Mouse (Mus musculus) myocyte (in vitro differentiated cells): ENCODE data around the gene Trim67. TPM values are rescaled to one million over a fixed set of nuclear protein-coding genes. Genes with fewer than 3 reads are reported as not detected.

Source experiments
- H3K27me3 ChIP-seq: one replicate; pipeline ENCODE4 v1.6.1; 2011; ENCODE audit not compliant: control insufficient read depth, insufficient read depth, insufficient read length
- H3K36me3 ChIP-seq: one replicate; pipeline ENCODE4 v1.6.1; 2011; ENCODE audit not compliant: control insufficient read depth, insufficient read depth
- H3K4me2 ChIP-seq: one replicate; pipeline ENCODE4 v1.6.1; 2011; ENCODE audit warnings: low read depth, control low read depth
- H3K4me3 ChIP-seq: one replicate; pipeline ENCODE4 v1.5.1; 2011; ENCODE audit warnings: mild to moderate bottlenecking, control low read depth, moderate library complexity
- H3K79me2 ChIP-seq: one replicate; pipeline ENCODE4 v1.6.1; 2011; ENCODE audit not compliant: control insufficient read depth, insufficient read depth
- H3ac ChIP-seq: one replicate; pipeline ENCODE4 v1.6.1; 2011; ENCODE audit not compliant: control insufficient read depth, insufficient read length
- CEBPB ChIP-seq: IDR thresholded peaks from 2 replicates; pipeline ENCODE4 v1.6.1; 2011; ENCODE audit warnings: mild to moderate bottlenecking, moderate library complexity; ENCODE audit not compliant: poor library complexity, insufficient read depth, severe bottlenecking
- E2F4 ChIP-seq: IDR thresholded peaks from one replicate; pipeline ENCODE4 v1.6.1; 2011; ENCODE audit warnings: mild to moderate bottlenecking, control low read depth, moderate library complexity; ENCODE audit not compliant: insufficient read depth
- MAX ChIP-seq: IDR thresholded peaks from one replicate; pipeline ENCODE4 v1.6.1; 2011; ENCODE audit warnings: low read depth, mild to moderate bottlenecking, control low read depth
- MYOD1 ChIP-seq, 3 experiments: IDR thresholded peaks; one replicate each; pipeline ENCODE4 v1.6.1; 2011; ENCODE audit warnings: control low read depth in 2 of 3, low read depth in 2 of 3, mild to moderate bottlenecking in 2 of 3, moderate library complexity in 1 of 3; ENCODE audit not compliant: insufficient read length in 2 of 3, control insufficient read depth in 1 of 3
- MYOG ChIP-seq, 3 experiments: IDR thresholded peaks; one replicate each; pipeline ENCODE4 v1.6.1; 2011; ENCODE audit warnings: control low read depth in 2 of 3, low read depth in 2 of 3, mild to moderate bottlenecking in 2 of 3; ENCODE audit not compliant: insufficient read length in 2 of 3, control insufficient read depth in 1 of 3, insufficient read depth in 1 of 3
- POLR2A ChIP-seq: IDR thresholded peaks from one replicate; pipeline ENCODE4 v1.6.1; 2011; ENCODE audit warnings: low read depth, mild to moderate bottlenecking, control low read depth, moderate library complexity; ENCODE audit not compliant: insufficient read length
- POLR2AphosphoS2 ChIP-seq: IDR thresholded peaks from one replicate; pipeline ENCODE4 v1.6.1; 2011; ENCODE audit warnings: low read depth, control low read depth; ENCODE audit not compliant: insufficient read length
- REST ChIP-seq: IDR thresholded peaks from one replicate; pipeline ENCODE4 v1.6.1; 2011; ENCODE audit warnings: mild to moderate bottlenecking, control low read depth, moderate library complexity; ENCODE audit not compliant: insufficient read depth, insufficient read length
- SRF ChIP-seq: IDR thresholded peaks from one replicate; pipeline ENCODE4 v1.6.1; 2011; ENCODE audit warnings: low read depth; ENCODE audit not compliant: control insufficient read depth, insufficient read length
- TCF12 ChIP-seq: IDR thresholded peaks from one replicate; pipeline ENCODE4 v1.6.1; 2011; ENCODE audit warnings: mild to moderate bottlenecking, control low read depth; ENCODE audit not compliant: poor library complexity, insufficient read depth, severe bottlenecking
- TCF3 ChIP-seq: IDR thresholded peaks from one replicate; pipeline ENCODE4 v1.6.1; 2011; ENCODE audit warnings: low read depth, control low read depth; ENCODE audit not compliant: insufficient read length
- USF1 ChIP-seq: IDR thresholded peaks from one replicate; pipeline ENCODE4 v1.6.1; 2011; ENCODE audit warnings: low read depth, mild to moderate bottlenecking, control low read depth, moderate library complexity
- polyA plus RNA-seq: library from polyadenylated mRNA; unstranded; fragments of >200 nt; fragmentation: generic; extraction: Trizol; gene quantifications from one replicate; pipeline ENCODE4 v1.2.1, GENCODE M21; 2012; ENCODE audit warnings: missing spikeins

Trim67 gene
- polyA plus RNA-seq, 1 experiment = 0.01 TPM

GRCm38 (mm10) chr8:124793661-124794485 lies 981 bp downstream of the Trim67 start:
- H3ac ChIP-seq = no peak overlapping the region
- no peak overlapping the region for H3K4me2 ChIP-seq
- H3K79me2 ChIP-seq = no peaks in the 10 kb centered on the region
- no peak overlapping the region for H3K4me3 ChIP-seq
- TF ChIP-seq E2F4 (no peak), USF1 (no peak), SRF (no peak), MYOG (IDR thresholded peaks at IDR 0.05; ENCODE audit: control insufficient read depth in 1 of 3, insufficient read depth in 1 of 3, insufficient read length in 2 of 3, low read depth in 2 of 3) (no peak), MYOD1 (IDR thresholded peaks at IDR 0.05; ENCODE audit: control insufficient read depth in 1 of 3, insufficient read length in 2 of 3, low read depth in 2 of 3) (no peak), POLR2A (no peak), TCF3 (no peak), TCF12 (no peak), REST (no peak), MAX (no peak)
- no peaks in the 10 kb centered on the region for H3K36me3 ChIP-seq
- H3K27me3 ChIP-seq = peaks cover 61% of the 10 kb centered on the region

- no peak for TF ChIP-seq TCF3
- TF ChIP-seq USF1 = no peak
- no peak for TF ChIP-seq CEBPB
- TF ChIP-seq MYOD1 (IDR thresholded peaks at IDR 0.05; ENCODE audit: control insufficient read depth in 1 of 3, insufficient read length in 2 of 3, low read depth in 2 of 3) = no peak
- TF ChIP-seq E2F4 = no peak
- TF ChIP-seq TCF12 = no peak
- TF ChIP-seq REST = no peak
- TF ChIP-seq MYOG (IDR thresholded peaks at IDR 0.05; ENCODE audit: control insufficient read depth in 1 of 3, insufficient read depth in 1 of 3, insufficient read length in 2 of 3, low read depth in 2 of 3) = no peak
- TF ChIP-seq POLR2A = no peak
- no peak for TF ChIP-seq MAX
- no peak for TF ChIP-seq SRF
- no peak overlapping the region for H3K4me3 ChIP-seq
These were observed 1.5 kb downstream of the Trim67 start for GRCm38 (mm10) chr8:124794486-124794780.

GRCm38 (mm10) chr8:124795781-124796488 lies 3.0 kb downstream of the Trim67 start:
- no peak overlapping the region for H3K4me3 ChIP-seq
- no peaks in the 10 kb centered on the region for H3K79me2 ChIP-seq
- no peaks in the 10 kb centered on the region for H3K36me3 ChIP-seq
- TF ChIP-seq MYOG (IDR thresholded peaks at IDR 0.05; ENCODE audit: control insufficient read depth in 1 of 3, insufficient read depth in 1 of 3, insufficient read length in 2 of 3, low read depth in 2 of 3) = no peak
- no peak for TF ChIP-seq TCF12
- no peak for TF ChIP-seq SRF
- TF ChIP-seq MAX = no peak
- no peak for TF ChIP-seq USF1
- TF ChIP-seq REST = no peak
- no peak for TF ChIP-seq POLR2A
- TF ChIP-seq E2F4 = no peak
- TF ChIP-seq POLR2AphosphoS2 = no peak
- TF ChIP-seq CEBPB = no peak
- no peak for TF ChIP-seq TCF3
- no peak for TF ChIP-seq MYOD1 (IDR thresholded peaks at IDR 0.05; ENCODE audit: control insufficient read depth in 1 of 3, insufficient read length in 2 of 3, low read depth in 2 of 3)
- H3K27me3 ChIP-seq = peaks cover 55% of the 10 kb centered on the region
- H3K4me2 ChIP-seq = no peak overlapping the region
- H3ac ChIP-seq = no peak overlapping the region

More at GRCm38 (mm10) chr8:124794486-124794780, 1.5 kb downstream of the Trim67 start:
- H3K79me2 ChIP-seq = no peaks in the 10 kb centered on the region
- no peak overlapping the region for H3ac ChIP-seq
- H3K4me2 ChIP-seq = no peak overlapping the region
- no peaks in the 10 kb centered on the region for H3K36me3 ChIP-seq
- H3K27me3 ChIP-seq = peaks cover 60% of the 10 kb centered on the region

GRCm38 (mm10) chr8:124800542-124800941 lies 7.7 kb downstream of the Trim67 start:
- Histone ChIP-seq H3K27me3 (peaks cover 41% of the 10 kb centered on the region), H3K79me2 (no peaks in the 10 kb centered on the region), H3K4me2 (no peak overlapping the region), H3K4me3 (no peak overlapping the region), H3K36me3 (no peaks in the 10 kb centered on the region), H3ac (no peak overlapping the region)
- TF ChIP-seq POLR2AphosphoS2 (no peak), TCF12 (no peak), TCF3 (no peak), SRF (no peak), MAX (no peak), MYOD1 (IDR thresholded peaks at IDR 0.05; ENCODE audit: control insufficient read depth in 1 of 3, insufficient read length in 2 of 3, low read depth in 2 of 3) (no peak), REST (no peak), MYOG (IDR thresholded peaks at IDR 0.05; ENCODE audit: control insufficient read depth in 1 of 3, insufficient read depth in 1 of 3, insufficient read length in 2 of 3, low read depth in 2 of 3) (no peak)
